Mouse (Mus musculus): Measurements from ENCODE around the gene Slc24a1. TPM values are rescaled to one million over a fixed set of nuclear protein-coding genes. Genes with fewer than 3 reads are reported as not detected.

The Slc24a1 gene
- polyA plus RNA-seq, 1 experiment from 2014 or later: 0.10 TPM

DNA sequence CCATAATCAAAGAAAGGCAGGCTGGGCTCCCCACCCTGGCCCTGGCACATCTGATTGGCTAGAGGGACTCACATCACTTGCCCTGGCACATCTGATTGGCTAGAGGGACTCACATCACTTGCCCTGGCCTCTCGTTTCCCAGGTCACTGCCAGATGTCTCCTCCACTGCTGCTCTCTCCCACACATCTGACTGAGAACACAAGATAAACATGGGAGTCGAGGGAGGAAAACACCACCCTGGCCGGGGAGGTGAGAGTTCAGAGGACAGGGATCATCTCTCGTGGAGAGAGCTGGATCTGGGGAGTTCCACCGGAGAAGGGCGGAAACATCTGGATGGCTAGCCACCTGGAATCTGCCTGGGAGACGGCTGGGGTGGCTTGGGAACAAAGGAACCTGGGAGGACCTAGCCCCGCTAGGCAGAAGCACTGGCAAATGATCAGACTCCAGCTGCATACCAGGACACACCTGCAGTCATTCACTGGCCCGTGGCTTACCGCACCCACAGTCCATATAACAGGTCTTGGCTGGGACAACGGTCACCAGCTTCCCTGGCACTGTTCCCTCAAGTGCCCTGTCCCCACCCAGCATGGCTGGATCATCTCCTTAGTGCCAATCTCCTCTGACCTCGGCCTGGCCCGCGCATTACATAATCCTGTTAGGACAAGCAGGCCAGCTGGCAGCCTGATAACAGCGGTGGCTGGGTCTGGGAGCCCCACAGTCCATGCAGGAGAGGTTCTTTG is 17.2 kb downstream of the Slc24a1 start:
- peak; percentile 15; the same call in 1 of the 2 replicates for ATAC-seq (ENCODE audit: insufficient number of reproducible peaks, low FRiP score, low TSS enrichment, low read depth)
- Histone ChIP-seq H3K4me2 (no peak overlapping the region), H3K36me3 (no peaks in the 10 kb centered on the region), H3K4me3 (no peak overlapping the region), H3K9me3 (no peaks in the 10 kb centered on the region), H3K27ac (no peak overlapping the region), H3K9ac (no peak overlapping the region), H3K4me1 (peaks cover 9% of the 10 kb centered on the region), H3K27me3 (no peaks in the 10 kb centered on the region)
- WGBS: 41% methylated on average over 15 of the region's 15 CpGs

DNA sequence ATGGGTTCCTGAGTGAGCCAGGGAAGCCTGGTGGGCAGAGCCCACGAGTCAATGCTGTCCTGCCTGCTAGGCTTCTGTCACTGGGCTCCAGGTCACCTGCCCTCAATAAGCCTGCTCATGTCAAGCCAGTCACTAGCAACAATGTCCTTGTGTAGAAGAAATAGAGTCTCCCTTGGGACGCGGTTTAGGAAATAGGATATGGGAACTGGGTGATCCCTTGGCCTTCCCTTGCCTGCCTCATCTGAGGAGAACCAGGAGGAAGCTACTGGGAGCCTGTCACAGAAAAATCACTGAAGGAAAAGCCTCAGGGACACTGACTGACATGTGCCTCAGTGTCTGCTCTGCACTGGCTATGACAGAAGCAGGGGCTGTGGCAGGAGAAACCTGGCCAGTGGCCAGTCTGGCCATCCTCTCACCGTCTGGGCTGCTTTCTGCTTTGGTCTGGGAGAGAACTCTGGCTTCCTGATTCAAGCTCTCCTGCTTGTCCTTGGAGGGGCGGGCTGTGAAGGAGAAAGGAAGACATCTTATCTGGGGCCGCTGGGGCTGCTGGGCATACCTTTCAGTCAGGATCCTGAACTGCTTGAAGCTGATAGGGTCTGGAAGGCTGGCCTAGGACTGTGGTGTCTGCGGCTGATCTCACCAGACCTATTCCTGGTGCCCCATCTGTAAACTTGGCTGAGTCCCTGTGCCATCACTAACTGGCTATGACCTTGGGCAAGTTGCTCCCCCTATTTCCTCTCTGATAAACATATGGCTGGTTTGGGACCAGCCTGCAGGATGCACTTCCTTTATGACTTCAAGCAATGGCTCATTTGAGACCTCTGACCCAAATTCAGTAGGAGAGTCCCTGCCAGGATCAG is 19.4 kb downstream of the Slc24a1 start:
- Histone ChIP-seq H3K27me3 (no peaks in the 10 kb centered on the region), H3K4me1 (peaks cover 10% of the 10 kb centered on the region), H3K27ac (no peak overlapping the region)

DNA sequence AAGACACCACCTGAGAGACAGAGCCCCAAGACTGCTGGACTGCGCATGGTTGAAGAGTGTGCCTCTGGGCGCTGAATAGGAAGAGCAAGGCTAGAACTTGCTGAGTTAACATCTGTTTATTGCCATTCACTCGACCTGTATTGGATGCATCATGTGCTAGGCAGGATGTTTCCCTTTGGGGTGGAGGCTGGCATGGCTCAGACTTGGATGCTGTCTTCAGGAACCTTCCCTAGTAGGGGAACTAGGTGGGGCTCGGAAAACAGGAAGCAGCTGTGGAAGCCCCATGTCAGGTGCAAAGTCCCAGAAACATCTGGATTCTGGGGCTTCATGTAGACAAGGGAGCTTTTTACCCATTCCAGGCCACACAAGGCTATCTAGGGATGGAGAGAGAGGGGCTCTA is 21.2 kb downstream of the Slc24a1 start:
- Histone ChIP-seq H3K9me3 (no peaks in the 10 kb centered on the region), H3K4me3 (no peak overlapping the region), H3K9ac (no peak overlapping the region), H3K36me3 (no peaks in the 10 kb centered on the region), H3K27me3 (no peaks in the 10 kb centered on the region), H3K4me2 (no peak overlapping the region), H3K27ac (no peak overlapping the region), H3K4me1 (peaks cover 20% of the 10 kb centered on the region)
- WGBS: 70% methylated on average over 4 of the region's 4 CpGs
- no peak for ATAC-seq (ENCODE audit: insufficient number of reproducible peaks, low FRiP score, low TSS enrichment, low read depth)

More for the DNA sequence above, 19.4 kb downstream of the Slc24a1 start:
- no peak for ATAC-seq (ENCODE audit: insufficient number of reproducible peaks, low FRiP score, low TSS enrichment, low read depth)
- H3K36me3 ChIP-seq: no peaks in the 10 kb centered on the region
- no peaks in the 10 kb centered on the region for H3K9me3 ChIP-seq
- H3K4me2 ChIP-seq: no peak overlapping the region
- no peak overlapping the region for H3K4me3 ChIP-seq
- H3K9ac ChIP-seq: no peak overlapping the region
- WGBS: 77% methylated on average over 7 of the region's 7 CpGs

DNA sequence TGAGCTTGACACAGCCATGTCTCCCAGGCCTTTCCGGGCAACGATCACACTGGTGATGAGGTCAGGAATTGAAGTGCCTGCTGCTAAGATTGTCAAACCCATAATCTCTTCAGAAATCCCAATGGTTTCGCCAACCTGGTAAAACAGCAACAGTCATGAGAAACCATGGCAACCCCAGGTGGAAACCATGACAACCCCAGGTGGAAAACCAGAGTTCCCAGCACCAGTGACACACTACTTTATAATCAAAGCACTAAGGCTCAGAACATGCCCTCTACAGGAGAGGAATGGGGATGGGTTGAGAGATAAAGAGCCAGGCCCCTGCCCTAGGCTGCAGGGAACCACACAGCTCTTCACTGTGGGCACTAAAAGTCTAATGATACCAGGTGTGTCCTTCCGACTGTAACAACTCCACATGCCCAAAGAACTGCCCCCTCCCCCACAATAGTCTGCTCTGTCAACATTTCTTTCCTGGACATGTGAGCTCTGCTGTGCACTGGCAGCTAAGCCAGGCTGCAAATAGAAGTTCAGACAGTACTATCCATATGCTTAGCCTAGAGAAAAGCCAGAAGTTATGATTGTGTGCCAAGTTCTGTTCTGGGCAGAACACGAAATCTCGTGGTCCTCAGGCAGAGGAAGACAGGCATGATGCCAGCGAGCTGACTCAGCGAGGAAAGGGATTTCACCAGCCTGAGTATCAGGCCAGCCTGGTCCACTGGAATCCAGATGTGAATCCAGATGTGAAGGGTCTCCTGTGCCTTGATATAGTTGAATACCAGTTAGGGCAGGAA is 25.0 kb downstream of the Slc24a1 start:
- ATAC-seq (ENCODE audit: insufficient number of reproducible peaks, low FRiP score, low TSS enrichment, low read depth): peak; percentile 56; the same call in 1 of the 2 replicates
- H3K4me1 ChIP-seq: peaks cover 11% of the 10 kb centered on the region

GRCm38 (mm10) chr9:64925771-64926170 is 25.6 kb downstream of the Slc24a1 start:
- no peaks in the 10 kb centered on the region for H3K27me3 ChIP-seq
- no peak overlapping the region for H3K9ac ChIP-seq
- ATAC-seq (ENCODE audit: insufficient number of reproducible peaks, low FRiP score, low TSS enrichment, low read depth): no peak
- H3K27ac ChIP-seq: peak overlapping the region; percentile 58; the same call in 1 of the 2 replicates
- peaks cover 11% of the 10 kb centered on the region for H3K4me1 ChIP-seq
- 68% methylated on average over 5 of the region's 5 CpGs for WGBS
- H3K9me3 ChIP-seq: no peaks in the 10 kb centered on the region
- H3K36me3 ChIP-seq: no peaks in the 10 kb centered on the region
- H3K4me3 ChIP-seq: no peak overlapping the region
- no peak overlapping the region for H3K4me2 ChIP-seq

More for the DNA sequence above, 25.0 kb downstream of the Slc24a1 start:
- H3K9me3 ChIP-seq: no peaks in the 10 kb centered on the region
- H3K27ac ChIP-seq: peak overlapping the region; percentile 58; the same call in 1 of the 2 replicates
- H3K4me3 ChIP-seq: no peak overlapping the region
- WGBS: 54% methylated on average over 8 of the region's 8 CpGs
- no peaks in the 10 kb centered on the region for H3K36me3 ChIP-seq
- no peak overlapping the region for H3K4me2 ChIP-seq
- no peaks in the 10 kb centered on the region for H3K27me3 ChIP-seq
- no peak overlapping the region for H3K9ac ChIP-seq

DNA sequence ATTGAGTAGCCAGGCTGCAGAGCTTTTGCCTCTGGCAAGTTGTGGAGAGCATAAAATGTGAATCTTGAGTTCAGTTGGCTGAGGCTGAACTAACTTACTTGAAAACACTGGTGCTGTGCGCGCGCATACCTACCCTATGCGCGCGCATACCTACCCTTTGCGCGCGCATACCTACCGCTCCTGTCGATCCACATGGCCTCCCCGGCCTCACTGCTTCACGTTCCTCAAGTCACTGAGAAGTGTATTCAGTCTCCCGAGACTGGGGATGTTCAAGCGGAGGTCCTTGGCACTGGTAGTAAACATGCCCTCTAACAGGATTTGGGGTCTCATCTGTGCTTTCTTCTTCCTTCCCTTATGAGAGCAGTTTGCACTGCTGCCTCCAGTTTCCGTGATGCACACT is 32.8 kb downstream of the Slc24a1 start:
- peak overlapping the region; percentile 34 for H3K4me3 ChIP-seq
- 39% methylated on average over 16 of the region's 16 CpGs for WGBS
- H3K27me3 ChIP-seq: no peaks in the 10 kb centered on the region
- no peak for ATAC-seq (ENCODE audit: insufficient number of reproducible peaks, low FRiP score, low TSS enrichment, low read depth)
- H3K27ac ChIP-seq: no peak overlapping the region
- peak overlapping the region; percentile 32 for H3K4me2 ChIP-seq
- H3K9me3 ChIP-seq: no peaks in the 10 kb centered on the region
- no peaks in the 10 kb centered on the region for H3K4me1 ChIP-seq
- H3K36me3 ChIP-seq: peaks cover 7% of the 10 kb centered on the region
- H3K9ac ChIP-seq: no peak overlapping the region

GRCm38 (mm10) chr9:64914629-64915028 is 36.8 kb downstream of the Slc24a1 start:
- Histone ChIP-seq H3K9ac (no peak overlapping the region), H3K9me3 (no peaks in the 10 kb centered on the region), H3K27ac (no peak overlapping the region), H3K4me3 (no peak overlapping the region), H3K36me3 (peaks cover 17% of the 10 kb centered on the region), H3K4me2 (no peak overlapping the region), H3K4me1 (no peaks in the 10 kb centered on the region), H3K27me3 (no peaks in the 10 kb centered on the region)
- WGBS: 72% methylated on average over 4 of the region's 4 CpGs
- ATAC-seq (ENCODE audit: insufficient number of reproducible peaks, low FRiP score, low TSS enrichment, low read depth): no peak

DNA sequence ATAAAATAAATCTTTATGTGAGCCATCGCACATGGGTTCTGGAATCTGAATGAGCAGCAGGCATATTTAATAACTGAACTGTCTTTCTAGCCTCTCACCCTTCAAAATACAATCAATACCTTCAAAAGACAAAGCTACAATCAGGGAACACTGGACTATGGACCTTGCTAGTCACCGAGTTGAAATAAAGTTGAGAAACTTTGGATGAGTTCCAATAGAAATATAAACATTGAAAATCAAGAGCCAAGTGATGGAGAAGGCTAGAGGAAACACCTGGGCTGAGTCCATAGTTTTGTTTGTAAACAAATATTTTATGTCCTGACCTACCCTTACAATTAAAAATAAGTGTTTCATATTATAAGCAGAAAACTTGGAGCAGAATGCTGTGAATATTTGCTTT is 37.4 kb downstream of the Slc24a1 start:
- peaks cover 17% of the 10 kb centered on the region for H3K36me3 ChIP-seq
- no peak overlapping the region for H3K4me3 ChIP-seq
- no peak for ATAC-seq (ENCODE audit: insufficient number of reproducible peaks, low FRiP score, low TSS enrichment, low read depth)
- no peak overlapping the region for H3K27ac ChIP-seq
- H3K9ac ChIP-seq: no peak overlapping the region
- 73% methylated on average over 2 of the region's 2 CpGs for WGBS
- H3K27me3 ChIP-seq: no peaks in the 10 kb centered on the region
- no peaks in the 10 kb centered on the region for H3K9me3 ChIP-seq
- H3K4me1 ChIP-seq: no peaks in the 10 kb centered on the region
- no peak overlapping the region for H3K4me2 ChIP-seq

DNA sequence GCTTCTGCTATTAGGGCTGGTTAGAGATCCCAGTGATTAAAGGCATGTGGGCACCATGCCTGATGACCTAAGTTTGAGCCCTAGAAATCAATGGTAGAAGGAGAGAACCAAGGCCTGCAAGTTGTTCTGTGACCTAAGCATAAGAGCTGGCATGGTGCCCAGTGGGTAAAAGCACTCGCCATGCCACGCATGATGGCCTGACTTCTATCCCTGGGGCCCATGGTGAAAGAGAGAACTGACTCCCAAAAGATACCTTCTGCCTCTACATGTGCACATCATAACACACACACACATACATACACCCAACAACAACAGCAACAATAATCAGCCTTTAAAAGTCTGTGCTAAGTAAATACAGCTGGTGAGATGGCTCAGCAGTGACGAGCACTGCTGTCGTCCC is 38.0 kb downstream of the Slc24a1 start:
- Histone ChIP-seq H3K4me2 (no peak overlapping the region), H3K4me3 (no peak overlapping the region), H3K27me3 (no peaks in the 10 kb centered on the region), H3K27ac (no peak overlapping the region), H3K9ac (no peak overlapping the region), H3K36me3 (peaks cover 14% of the 10 kb centered on the region), H3K4me1 (no peaks in the 10 kb centered on the region), H3K9me3 (no peaks in the 10 kb centered on the region)
- 94% methylated on average over 4 of the region's 4 CpGs for WGBS
- no peak for ATAC-seq (ENCODE audit: insufficient number of reproducible peaks, low FRiP score, low TSS enrichment, low read depth)

GRCm38 (mm10) chr9:64907441-64907840 is 44.0 kb downstream of the Slc24a1 start:
- 90% methylated on average over 3 of the region's 3 CpGs for WGBS
- no peak overlapping the region for H3K4me3 ChIP-seq
- H3K27ac ChIP-seq: no peak overlapping the region
- no peak for ATAC-seq (ENCODE audit: insufficient number of reproducible peaks, low FRiP score, low TSS enrichment, low read depth)
- no peaks in the 10 kb centered on the region for H3K27me3 ChIP-seq
- H3K4me1 ChIP-seq: no peaks in the 10 kb centered on the region
- H3K9ac ChIP-seq: no peak overlapping the region
- no peaks in the 10 kb centered on the region for H3K9me3 ChIP-seq
- no peak overlapping the region for H3K4me2 ChIP-seq
- peaks cover 15% of the 10 kb centered on the region; the same call in 1 of the 2 replicates for H3K36me3 ChIP-seq

DNA sequence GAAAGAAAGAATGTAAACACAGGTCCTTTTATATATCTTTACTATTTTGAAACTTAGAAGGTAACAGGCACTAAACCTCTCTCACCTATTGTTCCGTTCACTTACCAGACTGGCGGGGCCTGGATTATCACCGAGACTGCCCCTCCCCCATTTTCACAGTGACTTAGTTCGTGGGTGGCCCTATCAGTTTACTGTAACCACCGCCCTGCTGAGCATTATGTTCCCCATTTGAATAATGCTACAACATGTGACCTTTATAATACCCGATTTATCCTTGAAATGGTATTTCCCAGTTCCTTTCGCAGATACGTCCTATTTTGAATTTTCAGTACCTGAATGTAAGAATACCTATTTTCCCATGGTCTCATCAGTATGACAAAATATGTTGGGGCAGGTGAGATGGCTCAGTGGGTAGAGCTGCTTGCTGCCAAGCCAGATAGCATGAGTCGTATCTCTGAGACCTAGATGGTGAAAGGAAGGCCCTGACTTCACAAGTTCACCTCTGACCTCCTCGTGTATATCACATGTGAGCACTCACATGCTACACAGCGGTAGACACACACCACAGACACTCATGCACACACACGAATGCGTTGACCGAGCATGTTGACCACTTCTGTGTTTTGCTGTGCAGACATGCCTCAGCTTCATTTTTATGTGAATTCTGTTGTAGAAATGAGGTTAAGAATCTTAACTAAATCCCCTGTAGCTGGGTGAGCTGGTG is 46.3 kb downstream of the Slc24a1 start:
- WGBS: 86% methylated on average over 14 of the region's 14 CpGs
- no peak overlapping the region for H3K4me2 ChIP-seq
- no peak overlapping the region for H3K27ac ChIP-seq
- no peaks in the 10 kb centered on the region for H3K27me3 ChIP-seq
- H3K4me1 ChIP-seq: no peaks in the 10 kb centered on the region
- no peak for ATAC-seq (ENCODE audit: insufficient number of reproducible peaks, low FRiP score, low TSS enrichment, low read depth)
- no peak overlapping the region for H3K4me3 ChIP-seq
- peaks cover 7% of the 10 kb centered on the region; the same call in 1 of the 2 replicates for H3K36me3 ChIP-seq
- no peaks in the 10 kb centered on the region for H3K9me3 ChIP-seq
- no peak overlapping the region for H3K9ac ChIP-seq

Measured in limb, embryonic 15.5 days (tissue).